Mouse (Mus musculus): ENCODE results near the gene Zfand2a. TPM values are rescaled to one million over a fixed set of nuclear protein-coding genes. Genes with fewer than 3 reads are reported as not detected.
A peak's percentile ranks its signal among the peaks of the same experiment; 100 is the strongest.

The Zfand2a gene
- total RNA-seq, 2 experiments from 2014 or later: 16.4 to 16.5 TPM

DNA sequence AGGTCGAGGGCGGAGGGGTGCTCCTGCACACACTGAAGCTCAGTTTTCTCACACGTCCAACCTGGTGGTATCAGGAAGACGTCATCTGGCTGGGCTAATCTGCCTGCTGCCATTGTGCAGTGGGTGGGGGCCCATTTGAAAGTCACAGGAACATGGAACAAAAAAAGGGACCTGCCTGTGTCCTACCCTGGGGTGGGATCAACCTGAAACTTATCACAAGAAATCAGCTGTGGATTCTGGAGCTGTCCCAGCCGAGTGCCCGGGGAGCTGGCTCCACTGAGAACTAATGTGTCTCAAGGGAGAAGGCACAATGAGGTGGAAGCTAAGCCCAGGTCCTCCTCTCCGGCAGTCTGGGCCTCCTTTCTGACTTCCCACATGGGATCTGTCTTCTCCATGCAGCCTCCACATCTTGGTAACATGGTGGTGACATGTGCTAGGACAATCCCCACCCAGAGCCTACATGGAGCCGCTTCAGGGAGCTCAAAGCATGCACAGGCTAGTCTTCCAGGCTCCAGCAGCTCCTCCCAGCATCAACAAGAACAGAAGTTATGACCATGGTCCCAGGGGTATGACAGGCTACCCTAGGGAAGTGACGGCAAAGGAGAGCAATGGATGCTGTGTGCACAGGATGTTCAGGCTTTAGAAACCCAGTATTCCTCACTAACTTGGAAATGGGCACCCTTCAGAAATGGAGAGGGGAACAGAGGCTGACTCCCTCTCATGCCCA is 50.3 kb downstream of the Zfand2a start:
- DNase-seq: peak in 1 of 2 experiments; percentile 26
- intact Hi-C loops (cut with DNase I): no loop called here

DNA sequence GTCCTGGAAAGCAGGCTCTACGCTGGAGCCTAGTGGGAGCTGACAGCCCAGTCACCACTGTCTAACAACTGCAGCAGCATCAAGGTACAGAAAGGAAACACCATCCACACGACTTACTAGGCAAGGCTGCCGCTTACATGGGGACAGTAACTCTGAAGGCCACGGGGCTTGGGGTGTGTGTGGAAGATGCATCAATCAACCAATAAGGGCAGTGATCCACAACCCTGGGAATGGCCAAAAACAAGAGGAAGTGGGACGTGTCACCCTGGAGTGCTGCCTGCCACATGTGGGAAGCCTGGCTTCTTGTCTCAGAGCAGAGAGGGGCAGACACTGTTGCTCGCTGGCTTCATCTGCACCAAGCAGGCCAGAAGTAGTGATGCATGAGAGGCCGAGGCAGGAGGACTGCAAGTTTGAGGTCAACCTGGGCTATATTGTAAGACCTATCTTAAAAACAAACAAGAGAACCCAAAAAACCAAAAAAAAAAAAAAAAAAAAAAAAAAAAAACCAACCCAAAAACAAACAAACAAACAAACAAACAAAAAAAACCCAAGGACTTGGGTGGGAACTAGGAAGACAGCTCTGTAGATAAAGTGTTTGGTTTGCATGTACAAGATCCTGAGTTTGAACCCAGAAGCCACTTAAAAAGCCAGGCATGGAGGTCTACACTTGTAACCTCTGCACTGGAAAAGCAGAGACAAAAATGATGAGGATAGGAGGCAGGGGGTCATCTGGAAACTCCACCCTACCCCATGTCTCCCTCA is 51.4 kb downstream of the Zfand2a start:
- DNase-seq: no peak
- intact Hi-C loops (cut with DNase I): no loop called here

DNA sequence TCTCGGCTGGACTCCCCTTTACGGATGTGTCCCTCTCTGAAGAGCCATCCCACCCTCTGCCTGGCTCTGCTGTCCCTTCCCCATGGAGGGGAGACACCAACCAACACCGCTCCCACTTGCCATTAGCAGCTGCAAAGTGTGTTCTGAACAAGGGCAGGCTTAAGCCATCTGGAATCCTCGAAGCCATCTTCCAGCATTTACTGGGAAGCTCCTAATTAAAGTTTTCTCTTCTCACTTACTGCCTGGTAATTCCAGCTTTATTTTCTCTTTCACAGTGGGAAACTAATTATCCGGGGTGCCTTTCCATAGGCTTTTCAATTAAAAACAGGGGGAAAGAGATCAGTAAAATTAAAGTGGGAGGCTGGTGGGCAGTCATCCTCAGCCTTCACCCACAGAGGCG is 52.0 kb downstream of the Zfand2a start:
- intact Hi-C loops (cut with DNase I): no loop called here
- DNase-seq: no peak

DNA sequence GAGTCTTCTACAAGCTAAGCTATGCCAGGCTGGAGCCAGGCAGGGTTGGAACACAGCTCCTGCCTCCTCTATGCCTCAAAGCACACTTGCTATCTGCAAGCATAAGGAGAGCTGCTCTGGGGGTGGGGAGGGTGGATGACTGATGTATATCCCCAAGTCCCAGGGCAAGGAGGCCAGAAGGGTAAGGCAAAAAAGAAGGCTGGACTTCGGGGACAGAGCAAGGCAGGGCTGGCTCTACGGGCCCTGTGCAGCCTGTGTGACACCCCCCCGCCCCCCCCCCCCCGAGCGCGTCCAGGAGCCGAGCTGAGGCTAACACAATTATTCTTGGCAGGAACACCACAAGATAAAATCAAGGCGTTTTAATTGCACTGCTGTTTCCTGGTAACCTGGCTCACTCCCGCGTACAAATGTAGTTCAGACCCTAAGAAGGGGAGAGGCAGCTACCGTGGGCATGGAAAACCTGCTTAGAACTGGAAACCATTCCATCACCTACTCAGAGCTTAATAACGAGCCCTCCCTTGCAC is 54.5 kb downstream of the Zfand2a start:
- no peak for DNase-seq
- intact Hi-C loops (cut with DNase I): no loop called here

DNA sequence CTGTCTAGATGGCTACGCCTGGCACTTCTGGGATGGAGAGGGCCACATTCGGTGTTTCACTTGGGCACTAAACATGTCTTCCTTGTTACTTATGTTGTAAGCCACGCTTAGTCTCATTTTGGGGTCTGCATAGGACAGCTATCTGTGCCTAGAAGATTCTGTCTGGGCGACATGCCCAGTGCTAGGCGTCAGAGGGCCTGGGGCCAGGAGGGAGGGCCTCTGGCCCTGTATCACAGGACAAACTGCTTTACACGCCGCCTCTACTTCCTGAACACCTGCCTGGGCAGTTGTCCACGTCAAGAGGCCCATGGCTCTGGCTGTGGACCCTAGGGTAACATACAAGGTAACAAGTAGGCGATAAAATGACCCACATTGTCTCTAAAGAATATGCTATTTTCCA is 56.4 kb downstream of the Zfand2a start:
- DNase-seq: peak; percentile 60 to 62
- intact Hi-C loops (cut with DNase I): no loop called here

DNA sequence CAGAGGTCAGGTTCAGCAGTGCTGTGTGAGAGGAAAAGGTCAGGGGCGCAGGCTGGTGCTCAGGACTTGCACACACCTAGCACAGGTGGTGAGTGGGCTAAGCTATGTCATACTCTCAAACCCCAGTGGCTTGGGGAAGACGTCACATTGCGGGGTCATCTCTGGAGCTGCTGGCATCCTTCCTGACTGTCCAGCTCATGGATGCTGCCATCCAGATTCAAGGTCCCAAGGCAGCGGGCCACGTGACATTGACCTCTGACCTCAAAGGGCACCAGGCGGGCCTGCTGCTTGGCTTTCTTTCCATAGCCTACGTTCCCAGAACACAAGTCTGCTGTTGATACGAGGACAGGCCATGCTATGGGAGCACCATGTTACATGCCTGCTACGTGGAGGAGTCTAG is 57.3 kb downstream of the Zfand2a start:
- intact Hi-C loops (cut with DNase I): no loop called here

DNA sequence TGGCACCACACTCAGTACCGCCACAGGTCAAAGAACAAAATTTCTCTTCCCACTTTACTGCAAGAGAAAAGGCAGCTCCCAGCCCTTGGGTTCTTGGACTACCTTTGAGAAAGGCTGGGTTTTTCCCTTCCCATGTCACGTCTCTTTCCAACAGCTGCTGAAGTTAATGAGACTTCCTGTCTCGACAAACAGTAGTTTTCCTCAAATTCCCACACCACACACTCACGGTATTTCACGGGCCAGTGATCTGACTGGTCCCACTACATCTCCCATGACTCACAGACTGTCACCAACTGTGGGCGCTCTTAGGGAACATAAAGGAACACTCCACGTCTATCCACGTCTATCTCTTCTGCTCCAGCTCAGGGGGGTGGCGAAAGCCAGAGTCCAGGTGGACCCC is 59.2 kb downstream of the Zfand2a start:
- no peak for DNase-seq
- intact Hi-C loops (cut with DNase I): no loop called here

More for the DNA sequence above, 57.3 kb downstream of the Zfand2a start:
- DNase-seq: no peak

DNA sequence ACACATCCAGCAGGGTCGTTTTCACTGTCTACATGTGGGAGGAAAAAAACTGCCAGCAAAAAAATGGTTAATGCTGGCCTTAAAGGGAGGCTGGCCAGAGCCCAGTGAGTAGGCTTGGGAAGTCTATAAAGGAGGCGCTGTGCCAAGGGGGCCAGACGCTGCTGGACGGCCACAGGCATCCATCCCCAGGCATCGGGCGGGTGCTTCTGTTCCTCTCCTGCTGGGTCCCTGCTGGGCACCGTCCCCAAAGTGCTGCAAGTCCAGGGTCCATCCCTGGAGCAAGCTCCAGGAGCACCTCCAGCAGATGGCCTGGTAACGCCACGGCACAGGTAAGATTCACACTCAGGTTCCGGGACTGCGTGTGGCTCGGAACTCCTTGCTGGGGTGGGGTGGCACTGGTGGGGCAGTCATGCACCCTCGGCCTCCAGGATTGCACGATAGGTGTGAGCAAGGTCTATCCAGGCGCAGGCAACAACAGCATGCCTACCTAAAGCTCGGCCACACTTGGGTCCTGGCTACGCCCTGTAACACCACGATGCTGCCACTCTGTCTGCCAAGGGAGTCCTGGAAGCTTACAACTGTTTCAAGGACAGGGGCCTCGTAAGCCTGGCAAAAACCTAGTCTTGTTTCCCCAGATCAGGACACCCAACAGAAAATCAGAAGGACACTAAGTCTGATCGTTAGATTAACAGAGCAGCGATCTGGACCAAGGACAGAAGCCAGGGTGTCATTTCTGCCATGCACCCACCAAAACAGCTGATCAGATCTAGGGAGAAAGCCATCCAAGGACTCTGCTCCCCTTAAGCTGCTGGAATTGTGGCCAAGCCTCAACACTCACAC is 61.1 kb downstream of the Zfand2a start, which contains the start of gene Gper1:
Gene Gper1, plus strand, starts transcription at position 126 of the 840 bp plus-strand sequence.
- intact Hi-C loops (cut with DNase I): no loop called here
- DNase-seq: peak in 1 of 2 experiments; percentile 66

Other genes with a start within 250 kb of the Zfand2a start
- gene Get4, start 232.2 kb downstream of the Zfand2a start, total RNA-seq (2021): 10 to 100 TPM; 42.6 to 48.1 TPM
- 1 to 10 TPM; 1.5 to 1.6 TPM for gene Adap1, start 158.9 kb downstream of the Zfand2a start, total RNA-seq (2021)
- 10 to 100 TPM; 78.6 to 85.9 TPM for gene Cox19, start 133.1 kb downstream of the Zfand2a start, total RNA-seq (2021)
- gene Cyp2w1, start 131.9 kb downstream of the Zfand2a start, total RNA-seq (2021): not detected
- gene Gpr146, start 106.9 kb downstream of the Zfand2a start, total RNA-seq (2021): 10 to 100 TPM; 41.8 to 46.5 TPM
- under 1 TPM; 0.74 to 0.80 TPM for gene C130050O18Rik, start 79.3 kb downstream of the Zfand2a start, total RNA-seq (2021)
- 1 to 10 TPM; 2.7 TPM for gene Gper1, start 61.4 kb downstream of the Zfand2a start, total RNA-seq (2021)
- 1 to 10 TPM; 4.7 to 5.3 TPM for gene 3110082I17Rik, start 24.0 kb downstream of the Zfand2a start, total RNA-seq (2021)
- gene Uncx, start 58.9 kb upstream of the Zfand2a start, total RNA-seq (2021): not detected

All from heart, postnatal 14 days (tissue).